Mouse (Mus musculus): ENCODE data around the gene Grik1.

Gene Grik1

DNA sequence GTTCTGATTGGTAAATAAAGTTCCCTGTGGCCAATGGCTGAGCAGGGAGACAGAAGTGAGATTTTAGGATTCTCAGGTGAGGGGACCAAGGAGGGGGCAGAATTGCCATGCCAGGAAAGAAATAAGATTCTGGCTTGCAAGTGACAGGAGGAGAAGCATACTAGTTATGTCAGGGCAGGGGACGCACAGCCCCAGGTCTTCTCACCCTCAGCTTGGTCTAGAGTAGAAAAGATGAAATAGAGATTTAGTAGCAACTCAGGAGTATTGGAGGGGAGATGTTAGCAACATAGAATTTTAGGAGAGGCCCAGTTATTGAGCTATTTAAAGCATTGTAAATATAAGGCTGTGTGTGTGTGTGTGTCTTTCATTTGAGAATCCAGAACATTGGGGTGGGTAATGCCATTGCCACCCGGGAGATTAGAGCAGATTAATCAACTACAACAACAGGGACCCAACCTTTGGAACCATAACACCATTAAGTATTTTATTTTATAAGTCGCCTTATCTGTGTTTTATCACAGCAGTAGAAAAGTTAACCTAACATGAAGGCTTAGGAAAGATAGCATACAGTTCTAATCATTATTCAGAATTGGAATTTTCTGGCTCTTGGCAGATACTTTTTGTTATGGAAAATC, 436.5 kb downstream of the Grik1 start:
- no peak for DNase-seq (ENCODE audit: low spot score)

DNA sequence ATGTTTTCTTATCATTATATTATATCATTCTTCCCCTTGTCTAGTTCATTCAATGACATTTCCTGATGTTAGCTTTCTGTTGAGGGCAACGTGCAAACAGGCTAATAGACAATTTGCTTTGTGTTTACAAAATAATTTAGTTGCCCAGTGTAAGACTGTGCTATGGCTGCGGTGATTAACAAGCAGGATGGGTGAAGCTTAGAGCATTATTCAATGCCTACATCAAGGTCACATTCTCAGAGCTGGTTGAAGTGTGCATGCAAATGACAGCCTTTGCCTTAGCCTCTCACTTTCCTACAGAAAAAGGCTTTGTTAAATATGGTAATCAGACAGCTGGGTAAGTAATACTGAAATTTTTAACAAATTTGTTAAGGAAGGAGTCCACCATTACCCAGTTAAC, 438.5 kb downstream of the Grik1 start:
- DNase-seq (ENCODE audit: low spot score): no peak

DNA sequence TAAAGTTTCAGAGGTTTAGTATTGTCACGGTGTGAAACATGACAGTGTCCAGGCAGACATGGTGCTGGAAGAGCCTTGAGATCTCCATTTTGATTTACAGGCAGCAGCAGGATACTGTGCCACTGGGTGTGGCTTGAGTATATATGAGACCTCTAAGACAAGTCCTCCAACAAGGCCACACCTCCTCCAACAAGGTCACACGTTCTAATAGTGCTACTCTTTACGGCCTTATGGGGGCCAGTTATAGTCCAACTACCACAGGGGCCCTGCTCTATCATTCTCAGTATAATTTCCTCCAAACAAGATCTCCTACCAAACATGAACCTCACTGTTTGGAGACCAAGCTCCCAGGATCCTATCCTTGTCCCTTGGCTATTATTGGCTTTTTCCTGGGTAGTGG, 441.3 kb downstream of the Grik1 start:
- DNase-seq (ENCODE audit: low spot score): no peak
